Mouse (Mus musculus) MEL (cell line): ENCODE data around the gene Ldah.

Source experiments
- CTCF ChIP-seq, 3 experiments: IDR thresholded peaks in 2 of 3; conservative IDR thresholded peaks in 1 of 3; 2 replicates each; pipeline ENCODE4 v1.5.1; 2011 to 2012; ENCODE audit warnings: low read length in 3 of 3, low read depth in 2 of 3, mild to moderate bottlenecking in 2 of 3, improper control_type of control experiment in 1 of 3, inconsistent platforms in 1 of 3, mixed read lengths in 1 of 3, moderate library complexity in 1 of 3; ENCODE audit not compliant: control insufficient read depth in 1 of 3, insufficient read depth in 1 of 3, poor library complexity in 1 of 3, severe bottlenecking in 1 of 3
- E2F4 ChIP-seq: IDR thresholded peaks from 2 replicates; pipeline ENCODE4 v1.6.1; 2011; ENCODE audit warnings: low read depth, low read length, improper control_type of control experiment, borderline replicate concordance
- EP300 ChIP-seq, 2 experiments: IDR thresholded peaks; 2 replicates each; pipeline ENCODE4 v1.6.1; 2011; ENCODE audit warnings: improper control_type of control experiment in 2 of 2, low read length in 2 of 2, low read depth in 1 of 2, mild to moderate bottlenecking in 1 of 2
- GATA1 ChIP-seq: IDR thresholded peaks from 2 replicates; pipeline ENCODE4 v1.6.1; 2011; ENCODE audit warnings: low read depth, low read length, improper control_type of control experiment
- HCFC1 ChIP-seq: IDR thresholded peaks from 2 replicates; pipeline ENCODE4 v1.6.1; 2012; ENCODE audit warnings: low read depth, mild to moderate bottlenecking, inconsistent platforms, low read length, improper control_type of control experiment, moderate library complexity
- MAFK ChIP-seq: IDR thresholded peaks from 2 replicates; pipeline ENCODE4 v1.6.1; 2011; ENCODE audit warnings: low read depth, mild to moderate bottlenecking, low read length, improper control_type of control experiment, borderline replicate concordance
- MAZ ChIP-seq: IDR thresholded peaks from 2 replicates; pipeline ENCODE4 v1.6.1; 2012; ENCODE audit warnings: low read depth, mild to moderate bottlenecking, inconsistent platforms, low read length, improper control_type of control experiment
- MXI1 ChIP-seq: IDR thresholded peaks from 2 replicates; pipeline ENCODE4 v1.6.1; 2011; ENCODE audit warnings: mild to moderate bottlenecking, low read depth, low read length, improper control_type of control experiment
- MYC ChIP-seq: IDR thresholded peaks from 2 replicates; pipeline ENCODE4 v1.6.1; 2011; ENCODE audit warnings: low read depth, mild to moderate bottlenecking, low read length, improper control_type of control experiment, moderate library complexity
- SMC3 ChIP-seq: IDR thresholded peaks from 2 replicates; pipeline ENCODE4 v1.6.1; 2011; ENCODE audit warnings: low read depth, low read length, improper control_type of control experiment
- ZC3H11A ChIP-seq: IDR thresholded peaks from 2 replicates; pipeline ENCODE4 v1.6.1; 2012; ENCODE audit warnings: low read depth, mild to moderate bottlenecking, inconsistent platforms, low read length, improper control_type of control experiment

DNA sequence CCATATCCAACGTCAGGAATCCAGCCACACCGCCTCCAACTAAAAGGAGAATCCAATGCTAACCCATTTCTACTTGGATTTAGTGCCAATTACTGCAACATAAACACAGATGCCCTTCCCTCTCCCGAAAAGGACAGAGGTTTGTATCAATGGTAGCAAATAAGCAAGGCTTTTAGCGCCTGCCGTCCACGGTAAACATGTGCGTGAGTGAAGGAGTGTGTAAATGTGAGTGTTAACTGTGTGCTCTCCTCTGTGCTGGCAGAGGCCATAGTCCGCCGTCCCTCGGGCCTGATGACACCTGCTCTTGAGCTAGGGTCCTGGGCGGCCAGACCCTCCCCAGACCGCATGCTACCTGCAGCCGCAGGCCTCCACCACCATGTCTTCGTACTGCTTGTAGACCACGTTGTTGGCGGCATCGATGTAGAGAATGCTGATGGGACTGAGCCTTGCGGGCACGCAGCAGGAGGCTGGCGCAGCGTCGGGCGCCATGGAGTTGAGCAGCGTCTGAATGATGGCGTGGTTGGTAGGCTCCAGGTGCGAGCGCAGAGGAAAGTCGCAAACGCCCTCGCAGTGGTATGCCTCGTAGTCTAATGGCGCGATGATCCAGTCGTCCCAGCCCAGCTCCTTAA lies 89.8 kb downstream of the Ldah start:
- no peak for TF ChIP-seq CTCF (IDR thresholded peaks at IDR 0.05 in 2 of 3, conservative IDR thresholded peaks at IDR 0.05 in 1 of 3; ENCODE audit: control insufficient read depth in 1 of 3, insufficient read depth in 1 of 3, low read depth in 2 of 3, low read length in 3 of 3, poor library complexity in 1 of 3, severe bottlenecking in 1 of 3)
- TF ChIP-seq SMC3 = no peak
- TF ChIP-seq GATA1 = no peak
- TF ChIP-seq MYC = no peak
- no peak for TF ChIP-seq ZC3H11A
- no peak for TF ChIP-seq E2F4
- TF ChIP-seq EP300 (IDR thresholded peaks at IDR 0.05; ENCODE audit: low read depth in 1 of 2, low read length in 2 of 2) = no peak
- TF ChIP-seq MAFK = no peak
- TF ChIP-seq HCFC1 = no peak
- TF ChIP-seq MAZ = no peak
- TF ChIP-seq MXI1 = no peak
